Mouse (Mus musculus) embryo, embryonic 10.5 days (tissue): ENCODE measurements around the gene Ctbs.

ENCODE experiments used
- DNase-seq: peaks from one replicate; pipeline ENCODE4 v3.0.0-alpha.2; 2015; ENCODE audit warnings: low spot score

Gene Ctbs

GRCm38 (mm10) chr3:146498989-146499388 lies 49.4 kb downstream of the Ctbs start:
- DNase-seq: peak; percentile 59

- DNase-seq: peak; percentile 89
Observed at GRCm38 (mm10) chr3:146499431-146500002, 49.9 kb downstream of the Ctbs start, which contains the start of the genes Spata1 and Gng5. Gene Spata1 (minus strand): TSS chr3:146499753. Gene Gng5 (plus strand): TSS chr3:146499807.

- peak; percentile 68 for DNase-seq
Observed at GRCm38 (mm10) chr3:146500003-146500809, 50.6 kb downstream of the Ctbs start.

DNA sequence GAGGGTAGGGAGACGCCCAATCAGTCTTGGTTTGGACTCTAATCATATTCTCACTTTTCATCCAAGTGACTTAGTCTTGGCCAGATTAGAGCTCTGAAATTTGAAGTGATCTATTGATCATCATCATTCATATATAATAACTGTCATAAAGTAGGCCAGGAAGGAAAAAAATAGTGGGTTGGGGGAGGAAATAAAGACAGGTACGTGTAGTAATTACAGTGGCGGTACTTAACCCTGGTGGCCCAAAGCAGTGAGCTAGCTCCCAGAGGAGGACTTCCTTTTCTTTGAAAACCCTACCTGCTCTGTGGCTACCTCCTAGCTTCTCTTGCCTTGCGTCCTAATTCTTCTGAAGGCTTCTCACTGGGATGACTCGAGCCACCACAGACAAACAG lies 51.2 kb downstream of the Ctbs start:
- peak; percentile 14 for DNase-seq

DNA sequence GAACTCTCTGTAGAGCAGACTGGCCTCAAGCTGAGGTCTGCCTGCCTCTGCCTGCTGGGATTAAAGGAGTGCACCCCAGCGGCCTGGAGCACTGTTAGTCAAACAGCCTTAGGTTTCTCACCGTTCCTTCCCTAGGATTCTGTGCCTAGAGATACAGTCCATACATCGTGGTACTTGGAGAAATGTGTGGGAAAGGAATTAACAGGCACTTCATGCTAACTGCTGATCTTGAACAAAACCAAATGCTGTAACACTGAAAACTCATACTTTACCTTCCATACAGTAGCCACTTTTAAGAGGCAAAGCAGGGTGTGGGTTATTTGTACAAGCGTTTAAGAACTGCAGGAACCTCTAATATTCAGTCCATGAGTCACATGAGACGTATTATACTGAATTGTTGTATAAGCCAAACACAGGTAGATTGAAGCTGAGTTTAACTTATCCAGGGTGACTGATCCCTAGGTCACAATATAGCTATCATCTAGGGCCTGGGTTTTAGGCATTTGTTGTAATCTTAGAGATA lies 52.1 kb downstream of the Ctbs start:
- DNase-seq: no peak

- DNase-seq: no peak
Observed at GRCm38 (mm10) chr3:146506711-146507110, 57.1 kb downstream of the Ctbs start.
